Mouse (Mus musculus): ENCODE results near the gene Rcn3. TPM values are rescaled to one million over a fixed set of nuclear protein-coding genes. Genes with fewer than 3 reads are reported as not detected.

Rcn3 gene
- total and polyA plus RNA-seq, 3 experiments: 16.0 to 43.0 TPM; not detected in 1

GRCm38 (mm10) chr7:45135370-45135769 lies 43.3 kb upstream of the Rcn3 start (continued):
- TF ChIP-seq NELFE (IDR thresholded peaks at IDR 0.05; ENCODE audit: low read depth, low read length): no peak

GRCm38 (mm10) chr7:45134544-45135026 lies 42.6 kb upstream of the Rcn3 start:
- Histone ChIP-seq H3K9ac (ENCODE audit: control insufficient read depth, low read depth, low read length, poor library complexity, severe bottlenecking) (peak overlapping the region; percentile 75), H3K4me3 (ENCODE audit: control insufficient read depth in 1 of 2, insufficient read depth in 1 of 2, low read depth in 2 of 2, low read length in 2 of 2) (peak overlapping the region; percentile 61 to 74), H3K36me3 (ENCODE audit: control insufficient read depth in 1 of 2, insufficient read depth in 2 of 2, low read length in 2 of 2) (peaks cover 0 to 22% of the 10 kb centered on the region in 2 experiments; a peak in 2 of 4 replicates), H3K27ac (ENCODE audit: control insufficient read depth, low read depth, low read length) (peak overlapping the region; percentile 92), H3K27me3 (ENCODE audit: control insufficient read depth in 1 of 2, insufficient read depth in 2 of 2, low read length in 2 of 2) (no peaks in the 10 kb centered on the region), H3K79me2 (ENCODE audit: control insufficient read depth, insufficient read depth, low read length, poor library complexity) (peaks cover 6% of the 10 kb centered on the region), H3K9me3 (replicated peaks; ENCODE audit: insufficient read depth, low read length) (no peaks in the 10 kb centered on the region), H3K4me1 (ENCODE audit: control insufficient read depth in 1 of 2, insufficient read depth in 2 of 2, low read length in 2 of 2) (peaks cover 11 to 33% of the 10 kb centered on the region in 2 experiments)
- TF ChIP-seq MXI1 (IDR thresholded peaks at IDR 0.05; ENCODE audit: low read depth, low read length) (no peak), POLR2AphosphoS2 (IDR thresholded peaks at IDR 0.05; ENCODE audit: low read length) (0 out of 2 replicates have a peak, but pooled peaks have one; percentile 26), MAZ (IDR thresholded peaks at IDR 0.05; ENCODE audit: low read depth, low read length) (no peak), HCFC1 (IDR thresholded peaks at IDR 0.05; ENCODE audit: low read depth, low read length) (0 out of 2 replicates have a peak, but pooled peaks have one; percentile 30), ZMIZ1 (IDR thresholded peaks at IDR 0.05; ENCODE audit: low read depth, low read length) (peak; percentile 54; the same call in 1 of the 2 replicates), TCF12 (IDR thresholded peaks at IDR 0.05; ENCODE audit: low read depth, low read length) (0 out of 2 replicates have a peak, but pooled peaks have one; percentile 4), CTCF (IDR thresholded peaks at IDR 0.05 in 2 of 3, conservative IDR thresholded peaks at IDR 0.05 in 1 of 3; ENCODE audit: control insufficient read depth in 1 of 3, insufficient read depth in 1 of 3, low read depth in 2 of 3, low read length in 3 of 3, poor library complexity in 1 of 3, severe bottlenecking in 1 of 3) (no peak), JUND (IDR thresholded peaks at IDR 0.05; ENCODE audit: low read depth, low read length) (no peak), GABPA (IDR thresholded peaks at IDR 0.05; ENCODE audit: low read depth, low read length) (no peak), ETS1 (IDR thresholded peaks at IDR 0.05; ENCODE audit: low read depth, low read length) (no peak), CHD2 (IDR thresholded peaks at IDR 0.05; ENCODE audit: low read length) (no peak), POLR2A (IDR thresholded peaks at IDR 0.05; ENCODE audit: control insufficient read depth in 1 of 2, insufficient read depth in 1 of 2, low read depth in 1 of 2, low read length in 2 of 2, poor library complexity in 1 of 2) (peak; percentile 41 to 53; a peak in 2 of 4 replicates)
- peak; percentile 92 for DNase-seq (ENCODE audit: low read depth, low spot score)

GRCm38 (mm10) chr7:45133446-45134159 lies 41.6 kb upstream of the Rcn3 start:
- DNase-seq (ENCODE audit: low read depth, low spot score): peak; percentile 84
- H3K9ac ChIP-seq (ENCODE audit: control insufficient read depth, low read depth, low read length, poor library complexity, severe bottlenecking): no peak overlapping the region; the same call in 1 of the 2 replicates
- H3K4me3 ChIP-seq (ENCODE audit: control insufficient read depth in 1 of 2, insufficient read depth in 1 of 2, low read depth in 2 of 2, low read length in 2 of 2): no peak overlapping the region
- H3K9me3 ChIP-seq (replicated peaks; ENCODE audit: insufficient read depth, low read length): no peaks in the 10 kb centered on the region
- H3K27me3 ChIP-seq (ENCODE audit: control insufficient read depth in 1 of 2, insufficient read depth in 2 of 2, low read length in 2 of 2): no peaks in the 10 kb centered on the region
- no peak overlapping the region for H3K27ac ChIP-seq (ENCODE audit: control insufficient read depth, low read depth, low read length)
- 0 out of 4 replicates have a peak, but pooled peaks of 1 of the 2 experiments have one; percentile 32 for TF ChIP-seq POLR2A (IDR thresholded peaks at IDR 0.05; ENCODE audit: control insufficient read depth in 1 of 2, insufficient read depth in 1 of 2, low read depth in 1 of 2, low read length in 2 of 2, poor library complexity in 1 of 2)
- peak in 2 of 3 experiments; percentile 50 to 72; a peak in 4 of 6 replicates for TF ChIP-seq CTCF (IDR thresholded peaks at IDR 0.05 in 2 of 3, conservative IDR thresholded peaks at IDR 0.05 in 1 of 3; ENCODE audit: control insufficient read depth in 1 of 3, insufficient read depth in 1 of 3, low read depth in 2 of 3, low read length in 3 of 3, poor library complexity in 1 of 3, severe bottlenecking in 1 of 3)
- TF ChIP-seq ZC3H11A (IDR thresholded peaks at IDR 0.05; ENCODE audit: low read depth, low read length): no peak
- no peak for TF ChIP-seq USF1 (IDR thresholded peaks at IDR 0.05; ENCODE audit: low read depth, low read length)
- H3K36me3 ChIP-seq (ENCODE audit: control insufficient read depth in 1 of 2, insufficient read depth in 2 of 2, low read length in 2 of 2): peaks cover 0 to 21% of the 10 kb centered on the region in 2 experiments; a peak in 2 of 4 replicates
- H3K4me1 ChIP-seq (ENCODE audit: control insufficient read depth in 1 of 2, insufficient read depth in 2 of 2, low read length in 2 of 2): peaks cover 10 to 28% of the 10 kb centered on the region in 2 experiments
- H3K79me2 ChIP-seq (ENCODE audit: control insufficient read depth, insufficient read depth, low read length, poor library complexity): peaks cover 12% of the 10 kb centered on the region

All from MEL (cell line).